Mouse (Mus musculus) layer of hippocampus, adult 18-20 months (tissue): ENCODE results near the gene Rnf123. TPM values are rescaled to one million over a fixed set of nuclear protein-coding genes. Genes with fewer than 3 reads are reported as not detected.

ENCODE experiments used
- DNase-seq, 2 experiments: peaks; one replicate each; pipeline ENCODE4 v3.0.0; 2022; ENCODE audit warnings: low spot score in 2 of 2
- long read RNA-seq: library from polyadenylated mRNA; stranded (forward); transcript quantifications from one replicate; pipeline ENCODE4 v2.0.0, GENCODE M21; 2021
- total RNA-seq, 2 experiments: library from RNA; stranded (reverse); gene quantifications; 2 replicates each; pipeline ENCODE4 v1.2.3; 2021

Gene Rnf123
- total RNA-seq: 100 to 1,000 TPM in 1 of 2 experiments, 10 to 100 TPM in 1; 87.8 to 104 TPM
- long read RNA-seq, full-length matches to known transcripts: 64 of 146 reads
- long read RNA-seq, partial matches to known transcripts: 21 of 146 reads
- long read RNA-seq, other reads (novel, unspliced or antisense): 61 of 146 reads

DNA sequence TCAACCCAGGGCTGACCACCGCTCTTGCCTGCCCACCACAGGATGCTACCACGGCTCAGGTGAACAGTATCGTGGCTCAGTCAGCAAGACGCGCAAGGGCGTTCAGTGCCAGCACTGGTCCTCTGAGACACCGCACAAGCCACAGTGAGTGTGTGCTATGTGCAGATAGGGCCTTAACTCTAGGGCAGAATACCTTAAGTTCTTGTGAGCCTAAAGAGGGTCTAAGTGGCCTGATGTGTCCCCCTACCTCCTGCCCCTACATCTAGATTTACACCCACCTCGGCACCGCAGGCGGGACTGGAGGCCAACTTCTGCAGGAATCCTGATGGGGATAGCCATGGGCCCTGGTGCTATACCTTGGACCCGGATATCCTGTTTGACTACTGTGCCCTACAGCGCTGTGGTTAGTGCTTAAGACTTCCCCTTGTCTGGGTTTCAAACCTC, at the start of gene Rnf123:
Gene Rnf123, minus strand, starts transcription at position 359 of the 444 bp plus-strand sequence.
- no peak for DNase-seq

DNA sequence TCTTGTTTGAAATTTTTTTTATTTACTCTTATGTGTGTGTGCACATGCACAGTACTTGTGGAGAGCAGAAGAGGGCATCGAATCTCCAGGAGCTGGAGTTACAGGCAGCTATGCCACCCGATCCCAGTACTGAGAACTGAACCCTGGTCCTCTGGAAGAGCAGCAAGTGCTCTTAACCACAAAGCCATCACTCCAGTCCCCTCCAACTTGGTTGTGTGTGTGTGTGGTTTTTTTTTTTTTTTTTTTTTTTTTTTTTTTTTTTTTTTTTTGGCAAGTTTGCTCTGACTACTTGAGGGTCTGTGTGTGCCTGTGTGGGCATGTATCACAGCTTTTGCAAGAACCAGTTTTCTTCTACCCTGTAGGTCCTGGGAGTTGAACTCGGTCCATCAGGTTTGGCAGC, 49.2 kb upstream of the Rnf123 start:
- DNase-seq: no peak

DNA sequence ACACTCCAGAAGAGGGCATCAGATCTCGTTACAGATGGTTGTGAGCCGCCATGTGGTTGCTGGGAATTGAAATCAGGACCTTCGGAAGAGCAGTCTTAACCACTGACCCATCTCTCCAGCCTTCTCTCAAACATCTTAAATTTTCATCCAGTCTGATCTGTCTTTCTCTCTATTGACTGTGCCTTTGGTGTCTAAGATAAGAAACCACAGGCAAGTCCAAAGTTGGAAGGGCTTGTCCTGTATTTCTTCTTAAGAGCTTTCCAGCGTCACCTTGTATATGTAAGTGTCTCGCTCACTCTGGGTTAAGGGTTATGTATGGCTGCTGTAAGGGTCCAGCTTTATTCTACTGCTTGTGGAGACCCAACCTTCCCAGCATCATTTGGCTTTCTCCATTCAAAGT, 48.4 kb upstream of the Rnf123 start:
- DNase-seq: no peak

DNA sequence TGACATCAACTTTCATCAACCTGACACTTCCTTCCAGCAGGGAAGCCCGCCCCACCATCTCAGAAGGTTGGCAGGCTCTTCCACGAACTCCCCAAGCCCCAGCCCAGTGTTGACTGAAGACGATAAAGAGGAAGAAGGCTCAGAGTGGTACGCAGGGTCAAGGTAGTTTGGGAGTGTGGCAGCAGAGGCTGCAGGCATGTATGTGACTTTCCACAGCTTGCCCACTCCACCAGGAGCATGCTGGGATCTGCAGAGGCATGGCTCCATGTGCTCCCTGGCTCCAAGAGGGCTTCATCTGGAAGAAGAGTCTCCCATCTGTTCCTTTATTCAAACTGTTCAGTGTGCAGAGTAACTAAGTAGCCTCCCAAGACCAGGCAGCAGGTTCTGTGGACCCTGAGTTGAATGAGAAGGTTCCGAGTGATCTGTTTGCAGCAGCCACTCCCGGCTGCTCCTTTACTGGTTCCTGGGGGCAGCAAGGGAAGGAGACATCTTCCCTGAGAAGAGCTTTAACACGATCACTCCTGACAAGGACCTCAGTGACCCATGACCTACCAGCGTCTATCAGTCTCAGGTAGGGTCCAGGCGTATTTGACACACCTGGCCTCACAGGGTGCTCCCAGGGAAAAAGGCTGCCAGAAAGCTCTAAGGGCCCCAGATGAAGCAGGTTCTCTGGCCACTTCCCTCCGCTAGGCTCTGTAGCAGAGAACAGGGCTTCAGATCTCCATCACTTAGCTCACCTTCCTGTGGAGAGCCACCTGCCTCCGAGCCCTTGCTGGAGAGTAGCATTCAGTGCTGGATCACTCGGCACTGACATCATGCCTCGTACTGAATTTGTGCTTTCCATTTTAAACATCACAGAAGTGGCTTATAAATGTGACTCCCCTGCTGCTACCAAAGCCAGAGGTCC, 46.1 kb upstream of the Rnf123 start:
- no peak for DNase-seq

DNA sequence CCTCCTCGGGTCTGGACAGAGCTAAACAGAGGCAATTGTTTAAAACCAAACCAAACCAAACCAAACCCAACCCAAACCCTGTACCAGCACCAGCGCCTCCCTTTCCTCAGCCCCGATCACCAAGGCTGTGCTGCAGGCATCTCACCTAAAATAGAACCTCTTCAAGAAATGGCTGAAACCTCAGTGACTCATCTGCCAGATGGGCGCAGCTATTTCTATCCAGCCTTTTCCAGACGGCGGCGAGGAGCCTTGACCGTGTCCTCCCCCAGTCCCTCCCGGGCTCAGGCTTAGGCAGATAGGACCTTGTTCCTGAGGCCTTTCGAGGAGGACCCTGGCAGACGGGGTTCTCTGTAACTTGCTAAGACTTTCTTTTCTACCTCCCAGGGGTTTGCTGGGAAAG, 45.1 kb upstream of the Rnf123 start:
- DNase-seq: peak in 1 of 2 experiments; percentile 55

DNA sequence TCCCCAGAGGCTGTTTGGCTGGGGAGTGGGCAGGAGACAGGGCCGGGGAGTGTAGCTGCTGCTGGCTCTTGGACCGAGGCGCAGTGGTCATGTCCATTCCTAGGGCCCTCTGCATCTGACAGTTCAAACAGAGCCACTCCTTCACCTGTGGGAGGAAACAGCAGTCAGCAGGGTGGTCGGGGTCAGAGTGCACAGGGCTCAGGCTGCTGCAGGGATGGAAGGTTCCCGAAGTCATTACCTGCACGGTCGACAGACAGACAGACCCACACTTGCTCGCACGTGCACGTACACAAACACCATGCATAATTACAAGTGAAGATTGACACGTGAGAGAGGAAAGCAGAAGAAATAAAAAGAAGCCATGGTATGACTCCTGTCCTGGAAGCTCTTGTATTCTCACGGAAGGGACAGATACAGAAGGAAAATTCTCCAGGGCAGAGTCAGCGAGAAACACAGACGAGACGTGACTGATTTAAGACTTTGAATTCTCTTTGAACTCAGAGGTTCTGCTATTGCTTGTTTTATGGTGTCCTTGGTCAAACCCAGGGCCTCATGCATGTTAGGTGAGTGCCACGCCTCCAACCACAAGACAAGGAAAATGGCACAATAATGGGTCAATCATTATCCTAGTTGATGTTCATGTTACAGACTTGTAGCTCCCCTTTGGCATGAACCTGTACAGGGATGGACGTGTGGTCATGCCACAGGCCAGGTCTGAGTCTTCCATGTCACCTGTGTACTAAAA, 43.5 kb upstream of the Rnf123 start:
- DNase-seq: no peak

DNA sequence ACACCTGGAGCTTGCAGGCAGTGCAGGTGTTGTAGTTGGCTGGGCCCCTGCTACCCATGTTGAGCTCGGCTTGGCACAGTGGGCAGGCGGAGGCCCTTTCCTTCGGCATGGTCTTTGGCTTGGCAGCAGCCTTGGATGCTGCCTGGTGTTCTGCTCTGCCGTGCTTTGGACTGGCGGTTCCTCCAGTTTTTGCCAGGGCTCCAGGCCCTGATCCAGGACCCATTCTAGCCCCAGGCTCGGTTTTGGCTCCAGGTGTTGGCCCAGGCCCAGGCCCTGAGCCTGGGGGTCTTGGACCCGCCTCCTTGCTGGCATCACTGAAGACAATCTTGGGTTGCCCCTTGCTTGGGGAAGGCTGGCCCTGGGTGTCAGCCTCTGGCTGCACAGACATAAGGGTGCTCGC, 42.6 kb upstream of the Rnf123 start:
- no peak for DNase-seq

DNA sequence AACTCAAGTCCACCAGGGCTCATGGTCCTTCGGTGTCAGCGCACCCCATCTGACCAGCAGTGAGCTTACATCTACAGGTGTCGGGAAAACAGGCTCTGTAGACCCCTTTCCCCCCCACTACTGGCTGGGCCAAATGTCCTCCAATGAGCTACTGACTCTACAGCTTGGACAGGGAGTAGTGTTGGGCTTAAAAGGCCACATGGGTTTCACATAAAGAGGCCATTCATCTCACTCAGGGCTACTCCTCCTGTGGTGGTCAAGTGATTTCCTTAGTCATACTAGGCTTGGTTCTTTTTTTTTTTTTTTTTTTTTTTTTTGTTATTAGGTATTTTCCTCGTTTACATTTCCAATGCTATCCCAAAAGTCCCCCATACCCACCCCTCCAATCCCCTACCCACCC, 40.8 kb upstream of the Rnf123 start:
- no peak for DNase-seq

DNA sequence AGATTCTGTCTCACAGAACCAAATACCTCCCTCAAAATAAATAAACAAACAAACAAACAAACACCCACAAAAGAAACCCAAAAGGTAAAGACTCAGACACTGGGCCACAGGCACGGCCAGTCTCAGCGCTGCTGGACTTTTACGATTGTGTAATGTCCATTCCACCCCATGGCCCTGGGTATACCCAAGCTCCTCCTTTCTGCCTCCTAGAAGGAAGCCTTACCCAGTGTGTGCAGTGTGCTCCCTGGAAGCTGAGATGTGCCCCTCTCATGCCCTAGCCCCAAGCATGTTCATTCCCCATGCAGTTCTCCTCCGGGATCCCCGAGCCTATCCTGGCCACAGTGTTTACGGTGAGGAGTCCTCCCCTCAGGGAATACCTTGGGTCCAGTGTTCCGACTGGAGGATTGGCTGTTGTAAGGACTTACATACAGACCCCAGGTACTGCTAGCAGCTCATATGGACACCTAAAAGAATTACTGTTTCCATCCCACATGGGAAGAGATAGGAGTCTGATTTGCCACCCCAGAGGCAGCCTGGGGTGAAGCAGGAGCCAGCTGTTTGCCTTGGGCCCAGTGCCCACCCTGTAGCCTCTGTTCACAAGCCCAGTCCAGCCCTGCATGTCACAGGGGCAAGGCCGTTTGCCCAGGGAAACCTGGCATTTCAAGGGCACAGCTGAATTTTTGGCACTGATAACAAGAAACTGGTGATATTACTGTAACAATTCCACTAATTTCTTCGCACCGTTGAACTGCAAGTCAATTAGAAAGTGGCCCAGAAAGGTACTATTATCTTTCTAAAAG, 38.2 kb upstream of the Rnf123 start:
- no peak for DNase-seq

DNA sequence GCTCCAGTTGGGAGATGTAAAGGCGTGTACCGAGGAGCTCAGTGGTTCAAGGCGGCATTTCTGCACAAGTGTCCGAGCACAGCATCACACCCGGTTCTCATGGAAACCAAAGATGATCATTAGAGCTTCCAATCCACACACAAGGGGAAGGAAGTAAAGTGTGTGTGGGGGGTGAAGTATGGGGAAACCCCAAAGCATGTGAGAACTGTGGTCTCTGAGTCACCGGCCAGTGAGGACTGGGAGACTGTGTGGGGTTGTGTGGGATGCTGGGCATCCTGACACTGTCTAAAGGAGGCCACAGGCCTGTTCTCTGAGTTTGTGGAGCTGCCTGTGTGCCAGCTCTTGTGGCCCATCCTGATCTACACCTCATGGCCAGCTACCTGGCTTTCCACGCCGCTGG, 37.5 kb upstream of the Rnf123 start:
- DNase-seq: no peak

DNA sequence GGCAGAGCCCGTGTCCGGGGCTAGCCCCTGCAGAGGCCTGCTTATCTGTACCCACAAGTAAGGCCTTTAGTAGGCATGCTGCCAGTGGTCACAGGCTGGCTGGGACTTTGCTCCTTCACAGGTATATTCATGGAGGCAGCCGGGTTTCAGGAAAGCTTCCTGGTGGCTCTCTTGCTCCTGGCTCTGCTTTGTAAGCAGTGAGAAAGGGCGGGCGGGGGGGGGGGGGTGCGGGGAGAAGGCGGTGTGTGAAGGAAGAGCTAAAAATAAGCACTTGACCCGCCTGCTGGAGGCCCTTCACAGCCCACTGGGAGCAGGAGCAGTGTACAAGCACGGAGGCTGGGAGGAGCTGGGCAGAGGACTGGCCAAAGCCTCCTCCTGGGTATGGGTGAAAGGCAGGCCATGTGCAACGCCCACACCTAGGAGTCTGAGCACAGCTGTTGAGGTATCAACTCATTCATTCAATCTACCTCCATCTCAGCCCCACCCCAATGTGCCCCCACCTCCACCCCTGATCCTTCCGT, 36.8 kb upstream of the Rnf123 start:
- DNase-seq: no peak

DNA sequence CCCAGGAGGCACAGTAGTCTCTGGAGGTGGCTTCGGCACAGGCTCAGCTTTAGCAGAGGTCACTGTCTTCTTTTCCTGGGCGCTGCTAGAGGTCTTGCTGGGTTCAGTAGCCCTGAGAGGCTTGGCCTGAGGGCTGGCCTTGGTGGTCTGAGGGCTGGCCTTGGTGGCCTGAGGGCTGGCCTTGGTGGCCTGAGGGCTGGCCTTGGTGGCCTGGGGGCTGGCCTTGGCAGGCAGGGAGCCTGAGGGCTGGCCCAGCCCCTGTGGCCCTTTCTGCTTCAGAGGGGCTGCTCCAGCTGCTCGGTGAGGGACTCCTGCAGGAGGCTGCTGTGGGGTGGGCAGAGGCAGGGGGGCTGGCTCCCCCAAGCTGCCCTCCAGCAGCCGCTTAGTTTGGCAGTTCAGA, 34.0 kb upstream of the Rnf123 start:
- no peak for DNase-seq

DNA sequence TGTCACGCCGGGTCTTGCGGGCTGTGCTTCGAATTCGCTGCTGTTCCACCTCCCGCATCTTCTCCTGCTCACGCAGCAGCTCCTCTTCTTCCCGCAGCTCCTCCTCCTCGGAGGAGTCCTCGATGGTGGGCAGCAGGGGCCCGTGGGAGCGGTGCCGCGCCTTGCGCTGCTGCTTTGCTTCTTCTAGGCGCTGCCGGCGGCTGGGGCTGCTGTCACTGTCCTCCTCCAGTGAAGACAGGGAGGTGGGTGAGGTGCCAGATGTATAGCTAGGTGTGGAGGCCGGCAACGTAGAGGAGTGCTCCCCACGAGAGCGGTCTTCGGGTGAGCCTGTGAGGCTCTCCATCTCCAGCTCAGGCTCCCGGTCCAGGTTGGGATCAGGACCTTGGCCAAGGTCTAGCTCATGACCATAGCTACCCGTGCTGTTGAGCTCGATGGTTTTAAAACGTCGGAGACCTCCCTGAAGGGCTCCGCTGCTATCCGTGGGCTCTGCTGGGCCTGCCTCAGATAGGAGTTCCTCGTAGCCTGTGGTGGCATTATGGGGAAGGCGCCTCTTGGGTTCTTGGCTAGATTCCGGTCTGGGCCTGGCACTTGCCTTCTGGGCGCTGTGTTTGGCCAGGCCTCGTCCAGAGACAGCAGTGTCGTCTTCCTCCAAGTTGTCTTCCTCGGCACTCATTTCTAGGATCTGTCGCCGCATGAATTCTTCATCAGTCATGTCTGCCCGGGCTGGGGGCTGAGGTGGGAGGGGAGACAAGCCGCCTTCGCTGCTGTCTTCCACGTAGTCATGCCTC, 32.3 kb upstream of the Rnf123 start:
- DNase-seq: no peak

DNA sequence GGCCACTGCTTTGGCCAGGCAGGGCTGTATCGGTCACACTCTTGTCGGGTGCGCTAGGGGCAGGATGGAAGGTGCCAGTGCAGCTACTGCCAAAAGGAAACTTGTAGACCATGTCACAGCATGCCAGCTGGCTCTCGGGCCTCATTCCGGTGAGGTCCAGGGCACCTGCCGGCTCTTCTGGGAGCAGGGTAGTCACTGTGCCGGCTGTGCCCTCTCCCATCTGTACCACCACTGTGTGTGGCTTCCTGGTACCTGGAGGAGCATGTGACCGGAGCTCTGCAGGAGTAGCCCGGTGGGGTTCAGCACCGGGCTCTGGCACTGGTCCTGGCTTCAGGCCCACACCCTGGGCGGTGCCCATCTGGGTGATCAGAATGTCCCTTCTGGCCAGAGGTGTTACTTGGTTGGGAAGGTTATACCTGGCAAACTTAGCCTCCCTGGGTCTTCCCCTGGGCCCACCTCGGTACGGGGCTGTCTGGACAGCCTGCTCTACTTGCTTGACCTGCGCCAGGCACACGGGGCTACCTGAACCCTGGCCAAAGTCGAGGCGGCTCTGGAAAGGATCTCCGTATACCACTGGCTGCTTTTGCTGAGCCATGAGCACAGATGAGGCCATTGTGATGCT, 29.7 kb upstream of the Rnf123 start:
- no peak for DNase-seq

DNA sequence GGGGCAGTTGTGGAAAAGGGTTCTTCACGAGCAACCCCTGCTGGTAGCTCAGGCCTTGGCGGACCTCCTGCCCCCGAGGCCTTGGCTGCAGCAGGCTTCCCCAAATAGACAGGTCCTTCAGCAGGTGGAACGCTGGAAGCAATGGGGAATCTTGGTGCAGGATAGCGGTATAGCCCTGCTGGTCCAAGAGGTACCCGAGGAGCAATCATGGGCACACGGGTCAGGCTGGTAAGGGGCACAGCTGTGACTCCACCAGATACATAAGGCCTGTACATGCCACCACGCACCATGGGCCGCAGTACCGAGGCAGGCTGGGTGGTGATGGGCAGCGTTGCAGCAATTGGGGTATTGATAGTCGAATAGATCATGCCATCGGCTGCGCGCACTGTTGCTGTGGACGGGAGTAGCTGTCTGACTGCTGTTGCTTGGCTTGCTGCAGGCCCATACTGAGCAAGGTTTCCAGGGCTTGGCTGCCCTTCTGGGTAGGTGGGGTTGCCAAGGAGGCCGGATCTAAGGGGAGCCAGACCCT, 28.5 kb upstream of the Rnf123 start:
- no peak for DNase-seq

DNA sequence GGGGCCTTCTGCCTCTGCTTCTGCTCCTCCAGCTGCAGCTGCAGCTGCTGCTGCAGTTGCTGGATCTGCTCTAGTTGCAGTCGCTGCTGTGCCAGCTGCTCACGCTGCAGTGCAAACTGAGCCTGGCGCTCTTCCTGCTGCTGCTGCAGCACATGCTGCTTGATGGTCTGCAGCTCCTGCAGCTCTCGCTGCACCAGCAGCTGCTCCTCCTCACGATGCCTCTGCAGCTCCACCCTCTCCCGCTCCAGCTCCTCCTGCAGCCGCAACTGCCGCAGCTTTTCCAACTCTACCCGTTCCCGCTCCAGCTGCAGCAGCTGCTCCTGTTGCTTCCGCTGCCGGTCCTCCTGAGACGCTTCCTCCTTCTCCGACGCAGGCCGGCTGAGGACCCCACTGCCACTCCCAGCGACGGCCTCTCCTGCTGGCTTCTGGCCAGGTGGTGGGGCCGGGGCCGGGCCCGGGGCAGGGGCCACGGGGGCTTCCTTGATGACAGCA, 28.0 kb upstream of the Rnf123 start:
- no peak for DNase-seq

DNA sequence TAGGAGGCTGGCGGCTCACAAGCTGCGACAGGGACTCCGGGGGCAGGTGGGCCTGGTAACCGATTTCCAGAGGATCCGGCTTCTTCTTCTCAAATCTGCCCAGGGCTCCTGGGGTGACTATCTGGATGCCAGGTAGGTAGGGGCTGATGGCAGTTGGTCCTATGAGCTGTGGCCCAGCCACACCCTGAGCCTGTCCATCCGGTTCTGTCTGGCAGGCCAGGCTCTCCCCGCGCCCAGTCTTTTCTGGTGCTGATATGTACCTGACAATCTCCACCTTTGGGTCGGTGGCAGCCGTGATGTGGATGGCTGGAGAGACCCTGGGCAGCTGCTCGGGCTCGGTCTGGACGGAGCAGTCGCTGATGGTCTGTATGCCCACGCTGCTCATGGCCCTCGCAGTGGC, 27.0 kb upstream of the Rnf123 start:
- no peak for DNase-seq

DNA sequence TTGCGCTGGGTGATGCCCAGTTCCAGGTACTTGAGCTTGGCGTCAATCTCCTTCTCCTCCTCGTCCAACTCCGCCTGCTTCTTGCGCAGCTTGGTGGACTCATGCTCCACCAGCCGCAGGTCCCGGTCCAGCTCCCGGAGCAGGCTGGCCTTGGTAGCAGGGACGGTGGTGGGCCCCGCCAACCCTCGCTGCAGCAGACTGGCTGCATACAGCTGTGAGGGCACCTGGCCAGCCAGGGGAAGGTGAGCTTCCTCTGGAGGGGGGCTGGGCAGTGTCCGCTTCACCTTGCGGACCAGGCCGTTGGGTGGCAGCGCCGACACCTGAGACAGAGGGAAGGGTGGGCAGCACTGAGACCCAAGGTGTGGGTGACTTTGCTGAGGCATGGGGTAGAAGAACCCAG, 24.7 kb upstream of the Rnf123 start:
- no peak for DNase-seq

DNA sequence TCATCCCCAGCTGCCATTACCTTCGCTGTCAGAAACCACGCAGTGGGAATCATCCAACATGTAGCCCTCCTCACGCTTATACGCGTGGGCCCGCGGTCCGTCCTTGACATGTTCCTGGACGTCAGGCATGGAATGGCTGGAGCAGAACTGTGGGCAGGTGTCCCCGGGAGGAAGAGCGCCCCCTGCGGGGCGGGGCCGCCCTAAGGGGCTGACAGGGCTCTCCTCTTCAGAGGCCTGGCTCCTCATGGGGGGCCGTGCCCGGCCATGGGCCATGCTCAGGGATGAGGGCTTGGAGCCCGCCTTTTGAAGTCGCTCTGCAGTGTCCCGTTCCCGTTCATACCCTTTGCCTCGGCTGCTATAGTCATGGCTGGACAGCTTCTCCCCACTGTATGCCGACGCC, 22.9 kb upstream of the Rnf123 start:
- no peak for DNase-seq

DNA sequence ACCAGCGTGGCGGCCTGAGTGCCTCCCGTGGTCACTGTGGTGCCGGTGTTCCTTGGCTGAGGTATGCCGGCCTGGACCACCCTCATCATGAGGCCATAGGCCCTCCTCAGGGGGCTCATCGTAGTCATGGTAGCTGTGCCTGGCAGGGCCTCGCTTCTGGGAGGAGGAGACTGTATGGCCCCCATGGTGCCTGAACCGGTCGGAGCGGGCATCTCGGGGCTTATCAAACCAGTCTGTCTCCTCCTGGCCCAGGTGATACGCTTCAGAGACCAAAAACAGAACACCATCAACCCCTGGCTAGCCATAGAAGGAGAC, 22.4 kb upstream of the Rnf123 start:
- DNase-seq: no peak
